Mouse (Mus musculus): ENCODE measurements at regions not wholly inside any gene's neighbourhood (a gene's known extent, or its start where the extent isn't known, plus 50 kb on each side); places are given as distances from the start of the nearest gene placed in this dataset.

GRCm38 (mm10) chr4:33552856-33553255 lies 242.7 kb downstream of the Rngtt start:
- DNase-seq (ENCODE audit: extremely low spot score in 1 of 2, low spot score in 2 of 2): no peak
- H3K27ac ChIP-seq: no peak overlapping the region
- intact Hi-C loops (cut with DNase I): no loop called here
- H3K4me3 ChIP-seq: no peak overlapping the region
- no peak for TF ChIP-seq CTCF (IDR thresholded peaks at IDR 0.05)

- no peak overlapping the region for H3K4me3 ChIP-seq
- DNase-seq (ENCODE audit: extremely low spot score in 1 of 2, low spot score in 2 of 2): no peak
- no peak overlapping the region for H3K27ac ChIP-seq
- intact Hi-C loops (cut with DNase I): no loop called here
- TF ChIP-seq CTCF (IDR thresholded peaks at IDR 0.05): no peak
Observed at GRCm38 (mm10) chr4:33554606-33555005, 244.5 kb downstream of the Rngtt start.

DNA sequence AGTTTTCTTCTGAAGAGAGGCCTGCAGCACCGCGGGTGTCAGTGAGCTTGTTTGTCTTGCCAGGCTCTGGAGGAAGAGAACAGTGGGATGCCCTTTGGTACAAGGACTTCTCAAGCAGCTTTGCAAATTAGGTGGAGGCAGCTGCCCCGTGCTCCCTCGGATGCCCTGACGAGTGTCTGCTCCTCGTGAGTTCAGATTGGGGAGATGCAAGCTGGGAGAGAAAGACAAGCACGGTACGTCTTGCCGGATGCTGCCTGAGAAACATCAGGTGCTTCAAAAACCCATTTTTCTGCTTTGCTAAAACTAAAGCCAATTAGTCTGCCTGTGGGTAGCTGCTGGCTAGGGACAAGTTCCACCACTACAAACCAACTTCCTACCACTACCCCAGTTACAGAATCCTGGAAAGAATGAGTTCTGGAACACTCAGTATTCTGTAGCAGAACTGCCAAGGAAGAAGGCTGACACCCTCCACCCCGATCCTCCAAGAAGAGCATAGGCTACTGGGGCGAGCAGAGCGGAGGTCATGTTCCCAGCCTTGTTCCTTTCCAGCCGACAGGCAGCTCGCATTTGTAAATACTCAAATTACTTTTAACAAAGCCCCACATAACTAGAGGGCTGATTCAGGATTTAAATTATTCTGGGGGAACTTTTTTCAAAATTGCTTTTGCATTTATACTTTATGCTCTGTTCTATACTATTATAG lies 245.3 kb downstream of the Rngtt start:
- no peak for TF ChIP-seq CTCF (IDR thresholded peaks at IDR 0.05)
- Histone ChIP-seq H3K4me3 (no peak overlapping the region), H3K27ac (no peak overlapping the region)
- intact Hi-C loops (cut with DNase I): no loop called here
- DNase-seq (ENCODE audit: extremely low spot score in 1 of 2, low spot score in 2 of 2): no peak

DNA sequence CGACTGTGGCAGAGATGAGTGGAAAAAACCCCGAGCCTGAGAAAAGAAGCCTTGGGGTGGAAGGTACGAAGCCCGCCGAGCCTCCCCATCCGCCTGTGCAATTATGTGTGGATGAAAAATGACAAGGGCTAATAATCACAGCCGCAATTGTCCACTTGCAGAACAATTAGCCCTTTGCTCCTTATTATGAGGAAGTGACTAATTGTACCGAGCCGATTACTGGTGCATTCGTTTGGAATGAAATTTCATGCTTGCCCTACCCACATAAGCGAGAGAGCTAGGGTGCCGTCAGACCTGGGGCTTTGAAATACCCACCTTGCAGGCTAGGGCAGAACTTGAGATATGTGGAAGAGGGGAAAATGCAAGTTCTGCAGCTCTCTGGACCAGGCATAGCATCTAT lies 245.9 kb downstream of the Rngtt start:
- DNase-seq (ENCODE audit: extremely low spot score in 1 of 2, low spot score in 2 of 2): no peak
- no peak for TF ChIP-seq CTCF (IDR thresholded peaks at IDR 0.05)
- Histone ChIP-seq H3K27ac (no peak overlapping the region), H3K4me3 (no peak overlapping the region)
- intact Hi-C loops (cut with DNase I): no loop called here

GRCm38 (mm10) chr4:33556661-33557540 lies 246.8 kb downstream of the Rngtt start:
- intact Hi-C loops (cut with DNase I): no loop called here
- DNase-seq (ENCODE audit: extremely low spot score in 1 of 2, low spot score in 2 of 2): no peak
- H3K4me3 ChIP-seq: no peak overlapping the region

GRCm38 (mm10) chr4:33570274-33570673 lies 260.2 kb downstream of the Rngtt start:
- DNase-seq (ENCODE audit: extremely low spot score in 1 of 2, low spot score in 2 of 2): no peak
- H3K4me3 ChIP-seq: no peak overlapping the region
- intact Hi-C loops (cut with DNase I): loop anchor here (5.0 kb wide), 1 partner anchor 168 kb away; no protein-coding TSS in a partner anchor
- no peak for TF ChIP-seq CTCF (IDR thresholded peaks at IDR 0.05)
- H3K27ac ChIP-seq: no peak overlapping the region

More at GRCm38 (mm10) chr4:33556661-33557540, 246.8 kb downstream of the Rngtt start:
- peak; percentile 48 for TF ChIP-seq CTCF (IDR thresholded peaks at IDR 0.05)
- no peak overlapping the region for H3K27ac ChIP-seq

- intact Hi-C loops (cut with DNase I): loop anchor here (5.0 kb wide), 1 partner anchor 169 kb away; no protein-coding TSS in a partner anchor
- TF ChIP-seq CTCF (IDR thresholded peaks at IDR 0.05): no peak
- no peak for DNase-seq (ENCODE audit: extremely low spot score in 1 of 2, low spot score in 2 of 2)
- H3K4me3 ChIP-seq: no peak overlapping the region
- H3K27ac ChIP-seq: no peak overlapping the region
Observed at GRCm38 (mm10) chr4:33571351-33571750, 261.2 kb downstream of the Rngtt start.

DNA sequence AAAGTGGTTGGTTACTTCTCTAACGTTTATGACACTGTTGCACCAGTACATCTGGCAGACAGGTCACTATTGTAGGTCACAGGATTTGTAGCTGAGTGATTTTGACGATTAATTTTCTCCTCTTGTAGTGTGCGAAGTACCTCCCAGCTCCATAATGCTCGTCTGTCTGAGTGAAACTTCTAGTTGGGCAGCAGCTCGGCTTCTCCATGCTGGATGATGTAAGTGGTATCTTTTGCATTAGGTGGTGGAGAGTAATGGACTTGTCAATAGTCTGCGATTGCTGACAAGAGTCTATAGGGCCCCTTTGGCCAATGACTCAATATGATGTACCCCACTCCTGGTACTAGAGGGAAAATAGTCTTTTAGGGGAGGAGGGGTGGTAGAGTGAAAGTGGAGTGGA lies 267.5 kb downstream of the Rngtt start:
- Histone ChIP-seq H3K27ac (no peak overlapping the region), H3K4me3 (no peak overlapping the region)
- TF ChIP-seq CTCF (IDR thresholded peaks at IDR 0.05): no peak
- intact Hi-C loops (cut with DNase I): no loop called here
- no peak for DNase-seq (ENCODE audit: extremely low spot score in 1 of 2, low spot score in 2 of 2)

- H3K27ac ChIP-seq: no peak overlapping the region
- intact Hi-C loops (cut with DNase I): no loop called here
- no peak for DNase-seq (ENCODE audit: extremely low spot score in 1 of 2, low spot score in 2 of 2)
- no peak overlapping the region for H3K4me3 ChIP-seq
- TF ChIP-seq CTCF (IDR thresholded peaks at IDR 0.05): no peak
Observed at GRCm38 (mm10) chr4:33580491-33580890, 270.4 kb downstream of the Rngtt start.

- TF ChIP-seq CTCF (IDR thresholded peaks at IDR 0.05): no peak
- intact Hi-C loops (cut with DNase I): no loop called here
- no peak overlapping the region for H3K4me3 ChIP-seq
- no peak overlapping the region for H3K27ac ChIP-seq
- DNase-seq (ENCODE audit: extremely low spot score in 1 of 2, low spot score in 2 of 2): no peak
Observed at GRCm38 (mm10) chr4:33581180-33581591, 271.1 kb downstream of the Rngtt start.

- TF ChIP-seq CTCF (IDR thresholded peaks at IDR 0.05): no peak
- intact Hi-C loops (cut with DNase I): no loop called here
- Histone ChIP-seq H3K4me3 (no peak overlapping the region), H3K27ac (no peak overlapping the region)
- no peak for DNase-seq (ENCODE audit: extremely low spot score in 1 of 2, low spot score in 2 of 2)
Observed at GRCm38 (mm10) chr4:33581766-33582525, 271.8 kb downstream of the Rngtt start.

Data from left cerebral cortex, adult 2 months (tissue).